Mouse (Mus musculus): ENCODE measurements at regions not wholly inside any gene's neighbourhood (a gene's known extent, or its start where the extent isn't known, plus 50 kb on each side); places are given as distances from the start of the nearest gene placed in this dataset.

DNA sequence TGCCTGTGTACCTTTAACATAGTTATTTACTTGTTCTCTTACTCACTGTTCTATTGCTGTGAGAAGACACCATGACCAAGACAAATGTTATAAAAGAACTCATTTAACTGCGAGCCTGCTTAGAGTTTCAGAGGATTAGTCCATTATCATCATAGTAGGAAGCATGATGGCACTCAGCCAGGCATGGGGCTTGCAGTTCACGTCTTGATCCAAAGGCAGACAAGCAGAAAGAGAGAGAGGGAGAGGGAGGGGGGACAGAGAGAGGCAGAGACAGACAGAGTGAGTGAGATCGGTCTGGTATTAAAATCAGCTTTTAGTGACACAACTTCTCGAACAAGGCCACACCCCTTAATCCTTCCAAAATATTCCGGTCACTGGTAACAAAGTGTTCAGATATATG is 106.2 kb upstream of the Tbc1d5 start:
- TF ChIP-seq CTCF (IDR thresholded peaks at IDR 0.05; ENCODE audit: low read depth) = no peak
- no peak for TF ChIP-seq EP300 (IDR thresholded peaks at IDR 0.05; ENCODE audit: low read depth)
